Mouse (Mus musculus) megakaryocyte, embryonic 14.5 days (primary cell): Measurements from ENCODE around the gene Ppp6r3.

Experiments
- FLI1 ChIP-seq: IDR thresholded peaks from 2 replicates; pipeline ENCODE4 v1.6.1; 2012; ENCODE audit warnings: low read length, inconsistent platforms, mixed read lengths
- GATA1 ChIP-seq: IDR thresholded peaks from 3 replicates; pipeline ENCODE4 v1.6.1; 2012; ENCODE audit warnings: mixed read lengths, low read length, inconsistent platforms, borderline replicate concordance

GRCm38 (mm10) chr19:3574593-3575094, 905 bp downstream of the Ppp6r3 start:
- TF ChIP-seq FLI1: no peak
- no peak for TF ChIP-seq GATA1
